Comparison of ENCODE assay signal across 8 mouse cellular contexts in the genomic region with DNA sequence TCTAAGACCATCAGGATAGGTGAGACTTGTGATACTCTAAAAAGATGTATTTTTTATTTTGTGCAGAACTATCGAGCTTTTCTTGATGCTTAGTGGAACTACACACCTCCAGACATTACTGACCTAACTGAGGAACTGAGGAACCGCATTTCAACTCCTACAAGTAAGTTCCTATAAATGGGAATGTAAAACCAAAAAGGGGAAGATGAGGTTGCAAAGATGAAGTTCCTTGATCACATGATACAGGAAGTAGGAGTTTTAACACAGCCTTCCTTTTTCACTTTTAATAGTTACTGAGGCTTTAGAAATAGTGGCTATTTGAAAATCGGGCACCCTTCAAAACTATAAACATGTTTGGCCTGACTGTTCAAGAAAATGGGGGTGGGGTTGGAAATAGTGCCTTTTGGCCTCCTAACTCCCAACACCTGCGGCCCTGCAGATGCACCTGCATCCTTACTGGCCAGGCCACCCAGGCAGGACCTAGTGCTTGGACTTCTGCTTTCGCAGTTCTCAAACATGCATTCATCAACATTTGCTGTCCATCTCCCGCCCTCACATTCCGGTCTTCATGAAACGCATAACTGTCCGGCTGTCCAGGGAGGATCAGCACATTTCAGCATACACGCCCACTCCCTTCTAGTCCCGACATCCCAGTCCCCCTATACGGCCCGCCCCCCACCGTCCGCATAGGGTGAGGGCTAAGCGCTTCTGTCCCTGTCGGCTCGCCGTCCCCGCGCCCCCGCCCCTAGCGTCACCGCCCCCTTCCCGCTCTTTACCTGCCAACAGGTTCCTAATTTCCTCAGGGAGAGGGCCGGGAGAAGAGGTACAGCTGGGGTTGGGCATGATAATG. TPM values are rescaled to one million over a fixed set of nuclear protein-coding genes. Genes with fewer than 3 reads are reported as not detected.
A peak's percentile ranks its signal among the peaks of the same experiment; 100 is the strongest.
DNase-seq lines count a peak whose midpoint lies in the region; ATAC-seq and TF ChIP-seq lines count a peak whose summit lies in the region.

No protein-coding gene starts in this region.

- H3K79me2 ChIP-seq in MEL (ENCODE audit: control insufficient read depth, insufficient read depth, low read length, poor library complexity) = peaks cover 4% of the 10 kb centered on the region
- peaks cover 8% of the 10 kb centered on the region; the same call in 1 of the 2 replicates for H3K79me2 ChIP-seq in liver, adult 2 months (ENCODE audit: control insufficient read depth, insufficient read depth, low read length)

- no peaks in the 10 kb centered on the region for H3K36me3 ChIP-seq in heart, embryonic 13.5 days
- H3K36me3 ChIP-seq in MEL (ENCODE audit: control insufficient read depth in 1 of 2, insufficient read depth in 2 of 2, low read length in 2 of 2) = peaks cover 0 to 11% of the 10 kb centered on the region in 2 experiments; a peak in 2 of 4 replicates
- no peaks in the 10 kb centered on the region for H3K36me3 ChIP-seq in forebrain, embryonic 14.5 days (ENCODE audit: control insufficient read depth, insufficient read depth, low read length)
- H3K36me3 ChIP-seq in liver, adult 2 months (ENCODE audit: control insufficient read depth, insufficient read depth, low read length) = no peaks in the 10 kb centered on the region
- H3K36me3 ChIP-seq in neural tube, embryonic 12.5 days = no peaks in the 10 kb centered on the region

- H3K27me3 ChIP-seq in heart, embryonic 13.5 days (replicated peaks) = peaks cover 50% of the 10 kb centered on the region
- no peaks in the 10 kb centered on the region for H3K27me3 ChIP-seq in MEL (ENCODE audit: control insufficient read depth in 1 of 2, insufficient read depth in 2 of 2, low read length in 2 of 2)
- H3K27me3 ChIP-seq in forebrain, embryonic 14.5 days (replicated peaks; ENCODE audit: control insufficient read depth, insufficient read depth, low read length) = peaks cover 56% of the 10 kb centered on the region
- H3K27me3 ChIP-seq in liver, adult 2 months (ENCODE audit: control insufficient read depth, insufficient read depth, low read length) = no peaks in the 10 kb centered on the region
- H3K27me3 ChIP-seq in neural tube, embryonic 12.5 days (replicated peaks) = no peaks in the 10 kb centered on the region

- ATAC-seq in heart, embryonic 13.5 days (ENCODE audit: extremely low read depth, insufficient number of reproducible peaks, low FRiP score, low TSS enrichment) = peak; percentile 68
- no peak; the same call in 1 of the 2 replicates for ATAC-seq in forebrain, embryonic 14.5 days
- ATAC-seq in neural tube, embryonic 12.5 days (ENCODE audit: low FRiP score, low read depth) = peak; percentile 86

- peak in 1 of 2 experiments; percentile 46; a peak in 1 of 4 replicates for TF ChIP-seq EP300 in MEL (IDR thresholded peaks at IDR 0.05; ENCODE audit: low read depth in 1 of 2, low read length in 2 of 2)

- no peak for TF ChIP-seq RAD21 in MEL (IDR thresholded peaks at IDR 0.05; ENCODE audit: low read depth, low read length)

- H3K9me3 ChIP-seq in heart, embryonic 13.5 days = no peaks in the 10 kb centered on the region
- no peaks in the 10 kb centered on the region for H3K9me3 ChIP-seq in MEL (replicated peaks; ENCODE audit: insufficient read depth, low read length)
- no peaks in the 10 kb centered on the region for H3K9me3 ChIP-seq in forebrain, embryonic 14.5 days (replicated peaks; ENCODE audit: control insufficient read depth, low read length)
- H3K9me3 ChIP-seq in neural tube, embryonic 12.5 days = no peaks in the 10 kb centered on the region

- TF ChIP-seq CTCF in MEL (IDR thresholded peaks at IDR 0.05 in 2 of 3, conservative IDR thresholded peaks at IDR 0.05 in 1 of 3; ENCODE audit: control insufficient read depth in 1 of 3, insufficient read depth in 1 of 3, low read depth in 2 of 3, low read length in 3 of 3, poor library complexity in 1 of 3, severe bottlenecking in 1 of 3) = no peak
- no peak for TF ChIP-seq CTCF in liver, adult 2 months (IDR thresholded peaks at IDR 0.05; ENCODE audit: low read depth, low read length)

- 8% methylated on average over 26 of the region's 26 CpGs for WGBS in heart, embryonic 13.5 days
- WGBS in forebrain, embryonic 14.5 days = 9% methylated on average over 26 of the region's 26 CpGs
- WGBS in liver, adult 2 months = 7% methylated on average over 26 of the region's 26 CpGs
- 6% methylated on average over 26 of the region's 26 CpGs for WGBS in neural tube, embryonic 12.5 days

- peak overlapping the region; percentile 39; the same call in 1 of the 2 replicates for H3K27ac ChIP-seq in heart, embryonic 13.5 days (replicated peaks)
- peak overlapping the region; percentile 82 for H3K27ac ChIP-seq in MEL (ENCODE audit: control insufficient read depth, low read depth, low read length)
- no peak overlapping the region for H3K27ac ChIP-seq in forebrain, embryonic 14.5 days (ENCODE audit: low read depth, low read length)
- H3K27ac ChIP-seq in liver, adult 2 months (replicated peaks; ENCODE audit: insufficient read depth, low read depth, low read length) = peak overlapping the region; percentile 86
- peak overlapping the region; percentile 42; the same call in 1 of the 2 replicates for H3K27ac ChIP-seq in neural tube, embryonic 12.5 days

- H3K4me2 ChIP-seq in heart, embryonic 13.5 days = peak overlapping the region; percentile 91
- peak overlapping the region; percentile 75 for H3K4me2 ChIP-seq in forebrain, embryonic 14.5 days (ENCODE audit: low read length)
- peak overlapping the region; percentile 77 for H3K4me2 ChIP-seq in neural tube, embryonic 12.5 days (replicated peaks)

- intact Hi-C loops in heart, postnatal 10 days (cut with DNase I) = loop anchor here (2.0 kb wide), 1 partner anchor 147 kb away; a partner anchor contains a TSS

- TF ChIP-seq POLR2A in MEL (IDR thresholded peaks at IDR 0.05; ENCODE audit: control insufficient read depth in 1 of 2, insufficient read depth in 1 of 2, low read depth in 1 of 2, low read length in 2 of 2, poor library complexity in 1 of 2) = 0 out of 4 replicates have a peak, but pooled peaks of 1 of the 2 experiments have one; percentile 46
- no peak for TF ChIP-seq POLR2A in liver, adult 2 months (IDR thresholded peaks at IDR 0.05; ENCODE audit: extremely low read depth, insufficient read depth, low read length)

- H3K4me1 ChIP-seq in heart, embryonic 13.5 days = peaks cover 8% of the 10 kb centered on the region
- peaks cover 0 to 12% of the 10 kb centered on the region in 2 experiments; a peak in 3 of 4 replicates for H3K4me1 ChIP-seq in MEL (ENCODE audit: control insufficient read depth in 1 of 2, insufficient read depth in 2 of 2, low read length in 2 of 2)
- H3K4me1 ChIP-seq in forebrain, embryonic 14.5 days (ENCODE audit: control insufficient read depth, insufficient read depth, low read length) = 0 out of 2 replicates have a peak, but pooled peaks cover 3% of the 10 kb centered on the region
- H3K4me1 ChIP-seq in liver, adult 2 months (ENCODE audit: control insufficient read depth, insufficient read depth, low read length) = peaks cover 16% of the 10 kb centered on the region
- peaks cover 30% of the 10 kb centered on the region for H3K4me1 ChIP-seq in neural tube, embryonic 12.5 days

- peak overlapping the region; percentile 76 for H3K4me3 ChIP-seq in heart, embryonic 13.5 days
- H3K4me3 ChIP-seq in MEL (ENCODE audit: control insufficient read depth in 1 of 2, insufficient read depth in 1 of 2, low read depth in 2 of 2, low read length in 2 of 2) = peak overlapping the region; percentile 84 to 99
- H3K4me3 ChIP-seq in forebrain, embryonic 14.5 days (ENCODE audit: low read depth, low read length) = peak overlapping the region; percentile 47
- H3K4me3 ChIP-seq in liver, adult 2 months (ENCODE audit: insufficient read depth, low read depth, low read length) = peak overlapping the region; percentile 84
- peak overlapping the region; percentile 71 for H3K4me3 ChIP-seq in neural tube, embryonic 12.5 days

- peak overlapping the region; percentile 78 for H3K9ac ChIP-seq in heart, embryonic 13.5 days
- H3K9ac ChIP-seq in MEL (ENCODE audit: control insufficient read depth, low read depth, low read length, poor library complexity, severe bottlenecking) = peak overlapping the region; percentile 89
- H3K9ac ChIP-seq in forebrain, embryonic 14.5 days (ENCODE audit: low read length) = peak overlapping the region; percentile 46; the same call in 1 of the 2 replicates
- H3K9ac ChIP-seq in liver, adult 2 months (ENCODE audit: low read depth, low read length) = peak overlapping the region; percentile 85
- H3K9ac ChIP-seq in neural tube, embryonic 12.5 days = peak overlapping the region; percentile 69

- DNase-seq in heart, postnatal 10 days = no peak
- DNase-seq in MEL (ENCODE audit: low read depth, low spot score) = peak; percentile 84
- DNase-seq in forebrain, embryonic 14.5 days (ENCODE audit: low spot score) = no peak
- peak; percentile 47 for DNase-seq in liver, adult 2 months (ENCODE audit: extremely low read depth, low read depth, low spot score)
- no peak for DNase-seq in left cerebral cortex, adult 11 months (ENCODE audit: low spot score)
- no peak for DNase-seq in cerebellum, postnatal 4 days (ENCODE audit: low spot score in 2 of 2)

TF ChIP-seq in MEL, 35 proteins besides CTCF, POLR2A, EP300 and RAD21 (continues in another document):
- TF ChIP-seq CHD1 (IDR thresholded peaks at IDR 0.05; ENCODE audit: low read depth, low read length) = no peak
- no peak for TF ChIP-seq ZNF384 (IDR thresholded peaks at IDR 0.05; ENCODE audit: low read depth, low read length)
- no peak for TF ChIP-seq BHLHE40 (IDR thresholded peaks at IDR 0.05; ENCODE audit: borderline replicate concordance, low read depth, low read length)
- TF ChIP-seq MYC (IDR thresholded peaks at IDR 0.05; ENCODE audit: low read depth, low read length) = no peak; the same call in 1 of the 2 replicates
- no peak for TF ChIP-seq NRF1 (IDR thresholded peaks at IDR 0.05; ENCODE audit: insufficient read depth, low read depth, low read length, poor library complexity, severe bottlenecking)
- TF ChIP-seq ZMIZ1 (IDR thresholded peaks at IDR 0.05; ENCODE audit: low read depth, low read length) = no peak
- TF ChIP-seq POLR2AphosphoS5 (IDR thresholded peaks at IDR 0.05; ENCODE audit: borderline replicate concordance, low read depth, low read length) = no peak
- TF ChIP-seq NELFE (IDR thresholded peaks at IDR 0.05; ENCODE audit: low read depth, low read length) = no peak
- TF ChIP-seq GATA1 (IDR thresholded peaks at IDR 0.05; ENCODE audit: low read depth, low read length) = no peak; the same call in 1 of the 2 replicates

RNA-seq across cellular contexts. Expression of a gene that starts 0.6 kb away (rescaled TPM):
- 16.8 and 18.3 TPM in 2 replicates for polyA plus RNA-seq in heart, embryonic 13.5 days (2015; fragmentation: Nextera tagmentation; extraction: Ambion mirVana)
- 10 to 100 TPM; 11.8 to 13.3 TPM for total RNA-seq in heart, postnatal 10 days (2021)
- total RNA-seq in MEL (2012; rRNA removed) = 17.7 and 17.8 TPM in 2 replicates
- 10 to 100 TPM in 1 of 2 experiments, not detected in 1; 31.3 TPM for polyA plus RNA-seq in MEL (2012; ENCODE audit: insufficient read depth in 1 of 2, insufficient read length in 2 of 2, low read depth in 1 of 2, low replicate concordance in 2 of 2, missing spikeins in 1 of 2)
- 5.7 and 7.3 TPM in 2 replicates for polyA plus RNA-seq in forebrain, embryonic 14.5 days (2014; fragmentation: Nextera tagmentation; extraction: Ambion mirVana)
- 12.8 and 15.6 TPM in 2 replicates for total RNA-seq in liver, adult 2 months (2014; rRNA removed)
- polyA plus RNA-seq in liver, adult 2 months (2012; rRNA removed) = 3.9 and 4.0 TPM in 2 replicates
- polyA plus RNA-seq in neural tube, embryonic 12.5 days (2016; fragmentation: Nextera tagmentation; extraction: Ambion mirVana) = 57.3 and 60.8 TPM in 2 replicates

Comparison
In these comparisons a context has a peak if more than half of its experiments do, and no peak if none do; other contexts are left out.
1. DNase-seq: peak in MEL (single experiment) and liver, adult 2 months (single experiment); none in heart, postnatal 10 days (0 of 2), forebrain, embryonic 14.5 days (single experiment), left cerebral cortex, adult 11 months (single experiment) and cerebellum, postnatal 4 days (0 of 2).
2. Peak in every context shown above with its lines, with median percentiles within 50 percentile points of each other: H3K4me2 ChIP-seq, H3K4me3 ChIP-seq and H3K9ac ChIP-seq.